Mouse (Mus musculus) thymus, postnatal 10 days (tissue): Measurements from ENCODE around the gene Elmo2.

ENCODE experiments used
- DNase-seq, 2 experiments: peaks; one replicate each; pipeline ENCODE4 v3.0.0; 2021; ENCODE audit warnings: low spot score in 2 of 2

Elmo2 gene

DNA sequence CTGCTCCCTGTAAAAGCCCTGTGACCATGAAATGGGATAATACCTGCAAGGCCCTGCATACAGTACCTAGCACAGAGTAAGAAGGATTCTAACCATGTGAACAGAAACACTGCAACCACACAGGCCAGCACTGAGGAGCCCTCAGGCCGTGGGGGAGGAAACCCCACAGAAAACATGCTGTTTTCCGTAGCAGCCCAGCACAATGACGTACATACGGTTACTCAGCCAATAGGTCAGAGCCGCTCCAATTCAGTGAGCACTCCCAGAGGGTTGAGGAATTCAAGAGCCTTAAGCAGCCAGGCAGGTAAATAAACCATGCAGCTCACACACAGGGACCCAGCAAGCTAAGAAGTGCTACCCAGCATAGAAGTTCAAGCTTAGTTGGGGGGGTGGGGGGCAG, 2.4 kb downstream of the Elmo2 start:
- DNase-seq, result no peak

DNA sequence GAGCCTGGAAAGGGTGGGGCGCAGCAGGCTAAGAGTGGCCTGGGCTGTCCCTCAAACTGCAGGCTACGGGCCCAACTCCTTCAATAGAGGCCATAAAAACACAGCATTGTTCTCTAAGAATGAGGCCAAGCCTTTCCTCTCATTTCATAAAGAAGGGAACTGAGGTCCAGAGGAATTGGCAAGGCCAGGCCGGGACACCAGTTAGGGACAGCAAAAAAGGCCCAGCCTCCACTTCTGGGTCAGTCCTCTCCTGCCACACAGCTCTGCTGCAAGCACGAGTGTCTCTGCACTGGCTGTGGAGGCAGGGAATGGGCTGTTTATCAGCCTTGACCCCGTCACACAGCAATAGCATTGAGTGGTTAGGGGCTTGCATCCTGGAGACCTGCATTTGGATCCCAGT, 2.8 kb downstream of the Elmo2 start:
- DNase-seq, result no peak

DNA sequence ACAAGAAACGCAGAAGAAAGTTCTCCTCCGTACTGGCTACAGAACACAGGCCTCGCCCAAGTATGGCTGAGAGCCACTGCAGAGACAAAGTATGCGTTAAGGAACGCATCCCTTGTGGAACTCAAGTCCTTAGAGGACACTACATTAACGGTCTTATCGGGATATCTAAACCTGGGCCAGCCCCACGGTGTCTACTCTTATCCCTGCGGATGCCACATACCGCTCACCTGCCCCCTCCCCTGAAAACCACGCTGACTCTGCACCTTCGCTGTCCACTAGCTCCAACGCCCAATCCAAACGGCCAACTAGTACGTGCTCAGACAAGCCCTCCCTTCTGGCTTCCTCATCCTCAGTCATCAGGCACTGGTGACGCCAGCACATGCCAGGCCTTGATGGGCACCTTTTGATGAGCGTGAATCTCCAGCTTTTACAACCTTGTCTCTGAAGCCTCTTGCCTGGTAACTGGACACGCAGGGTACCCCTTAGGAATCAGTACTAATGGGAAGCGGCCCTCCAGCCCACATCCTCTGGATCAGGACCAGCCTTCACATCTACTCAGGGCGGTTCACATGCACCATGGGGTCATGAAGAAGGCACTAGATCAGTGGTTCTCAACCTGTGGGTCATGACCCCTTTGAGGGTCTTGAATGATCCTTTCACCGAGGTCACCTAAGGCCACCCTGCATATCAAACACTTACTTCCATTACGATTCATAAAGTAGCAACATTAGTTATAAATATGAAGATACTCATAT, 4.1 kb downstream of the Elmo2 start:
- DNase-seq, result no peak

DNA sequence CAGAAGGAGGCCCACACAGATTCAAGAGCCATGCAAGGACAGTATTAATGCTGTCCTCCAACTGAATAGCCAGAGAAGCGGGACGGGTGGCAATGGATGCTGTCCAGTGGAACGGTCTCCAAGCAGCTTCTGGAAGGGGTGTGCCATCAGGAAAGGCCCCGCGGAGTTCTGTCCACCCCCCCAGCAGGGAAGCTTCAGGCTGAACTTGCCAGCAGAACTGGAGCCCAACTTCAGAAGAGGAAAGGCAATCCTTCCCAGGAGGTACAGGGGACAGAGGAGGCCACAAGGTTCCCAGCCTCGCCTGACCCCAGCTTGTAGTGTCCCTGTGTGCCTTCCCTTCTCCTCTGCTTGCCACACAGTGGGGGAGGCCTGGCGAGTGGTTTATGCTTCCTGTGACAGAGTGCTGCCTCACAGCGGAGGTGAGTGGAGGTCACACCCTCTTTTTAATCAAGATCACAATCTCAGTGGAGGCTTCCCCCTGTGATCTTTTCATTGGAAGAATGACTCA, 4.8 kb downstream of the Elmo2 start:
- DNase-seq, result no peak

DNA sequence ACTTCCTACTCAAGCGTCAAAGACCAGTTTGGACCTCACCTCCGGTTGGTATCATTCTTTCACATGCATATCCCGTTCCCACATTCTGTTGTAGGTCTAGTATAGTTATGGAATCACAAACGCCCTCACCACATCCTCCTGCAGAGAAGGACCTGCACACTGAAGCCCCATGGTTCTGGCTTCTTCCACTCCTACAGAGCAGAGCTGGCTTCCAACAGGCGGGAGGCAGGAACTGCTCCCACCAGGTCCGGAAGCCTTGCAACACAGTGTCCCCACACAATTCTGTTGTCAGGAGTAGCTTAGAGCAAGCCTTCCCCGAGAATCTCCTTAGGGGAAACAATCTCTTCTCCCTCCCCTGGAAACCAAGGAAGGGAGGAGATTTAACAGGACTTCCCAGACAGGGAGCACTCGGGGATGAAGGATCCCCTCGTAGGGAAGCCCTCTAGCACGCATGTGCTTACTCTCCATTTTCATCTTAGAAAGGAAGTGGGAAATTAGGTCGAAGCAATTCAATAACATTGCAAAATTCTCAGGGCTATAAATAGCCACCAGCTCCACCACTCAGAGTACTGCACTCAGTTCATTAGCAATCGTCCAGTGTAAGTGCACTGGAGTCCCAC, 5.6 kb downstream of the Elmo2 start:
- DNase-seq, result no peak

DNA sequence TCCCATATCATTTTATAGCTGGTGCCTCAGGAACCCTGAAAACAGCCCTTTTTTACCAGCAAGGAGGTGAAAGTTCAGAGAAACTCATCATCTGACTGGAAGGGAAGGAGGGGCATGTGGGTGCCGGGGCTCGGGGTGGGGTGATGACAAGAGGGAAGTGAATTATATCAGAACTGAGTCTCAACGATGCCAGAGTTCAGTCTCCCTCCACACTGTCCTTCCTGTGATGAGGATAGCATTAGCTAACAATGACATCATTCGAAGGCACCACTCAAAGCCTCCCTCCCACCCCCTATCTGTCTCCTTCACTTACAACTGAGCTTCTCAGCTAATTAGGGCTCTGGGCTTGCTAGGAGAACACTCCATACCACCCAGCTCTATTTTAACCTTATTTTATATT, 6.8 kb downstream of the Elmo2 start:
- no peak for DNase-seq

DNA sequence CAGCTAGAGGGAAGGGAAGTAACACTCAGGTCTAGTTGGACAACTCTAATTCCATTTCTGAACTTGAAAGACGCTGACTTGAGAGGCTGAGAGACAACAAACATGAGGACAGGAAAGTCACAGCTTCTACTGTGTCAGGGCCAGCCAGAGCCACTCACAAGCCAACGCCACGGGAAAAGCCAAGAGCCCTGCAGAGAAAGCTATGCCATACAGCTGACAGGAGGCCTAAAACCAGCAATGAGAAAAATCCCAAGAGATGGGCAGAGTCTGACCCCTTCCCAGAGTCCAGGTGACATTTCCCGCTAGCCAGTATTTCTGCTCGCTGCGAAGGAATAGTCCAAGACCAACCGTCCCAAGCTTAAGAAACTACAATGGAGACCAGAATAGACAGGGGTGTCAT, 7.3 kb downstream of the Elmo2 start:
- DNase-seq, result no peak

DNA sequence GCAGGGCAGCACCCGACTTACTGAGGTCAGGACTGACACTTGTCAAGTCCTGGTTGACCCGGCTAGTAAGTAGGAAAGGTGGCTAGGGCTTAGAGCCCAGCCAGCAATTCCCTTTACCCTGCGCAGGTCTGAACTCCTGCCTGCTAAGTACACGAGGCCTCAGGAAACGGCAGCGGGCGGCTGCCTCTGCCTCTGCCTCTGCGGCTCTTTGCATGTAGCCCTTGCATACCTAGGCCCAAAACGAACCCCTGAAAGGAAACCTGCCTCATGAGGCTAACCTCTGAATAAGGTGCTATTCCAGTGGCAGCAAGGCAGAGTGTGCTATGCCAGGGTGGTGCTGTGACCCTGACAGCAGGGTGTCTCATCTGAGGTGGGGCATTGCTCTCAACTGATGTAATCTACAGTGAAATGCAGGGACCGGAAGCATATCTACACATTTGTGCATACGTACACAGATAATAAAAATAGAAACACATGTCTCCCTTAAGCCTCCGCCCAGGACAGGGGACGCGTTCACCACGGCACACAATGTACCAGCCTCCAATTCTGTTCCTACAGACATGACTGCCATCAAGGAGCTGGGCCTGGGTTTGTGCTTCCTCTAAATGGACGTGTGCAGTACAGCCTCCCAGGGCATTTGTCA, 8.5 kb downstream of the Elmo2 start:
- no peak for DNase-seq

DNA sequence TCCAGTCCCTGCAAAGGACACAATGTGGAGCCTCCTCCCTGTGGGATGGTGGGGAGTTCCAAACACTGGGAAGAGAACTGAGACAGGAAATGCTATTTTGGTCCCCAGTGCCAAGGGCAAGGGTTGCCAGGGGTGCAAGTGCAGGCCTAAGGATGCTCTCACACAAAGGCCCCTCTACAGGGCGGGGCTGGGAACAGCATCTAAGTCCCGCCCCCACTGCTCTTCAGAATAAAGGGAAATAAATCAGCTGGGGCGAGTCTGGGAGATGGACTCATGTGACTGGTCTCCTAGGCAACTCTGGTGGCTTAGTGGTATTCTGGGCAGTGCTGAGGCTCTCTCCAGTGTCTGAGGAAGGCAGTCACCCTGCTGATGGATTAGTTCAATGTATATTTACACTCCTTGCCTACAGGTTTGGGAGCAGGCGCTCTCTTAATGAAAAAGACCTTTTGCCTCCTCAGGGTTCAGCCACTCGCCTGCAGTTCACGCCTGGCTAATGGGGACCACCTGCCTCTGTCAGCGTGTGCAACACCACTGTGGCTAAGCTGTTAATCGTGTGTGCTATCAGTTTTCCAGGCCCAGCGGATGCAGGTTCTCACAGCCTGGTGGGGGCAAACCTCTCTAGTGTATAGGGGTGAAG, 9.3 kb downstream of the Elmo2 start:
- no peak for DNase-seq

DNA sequence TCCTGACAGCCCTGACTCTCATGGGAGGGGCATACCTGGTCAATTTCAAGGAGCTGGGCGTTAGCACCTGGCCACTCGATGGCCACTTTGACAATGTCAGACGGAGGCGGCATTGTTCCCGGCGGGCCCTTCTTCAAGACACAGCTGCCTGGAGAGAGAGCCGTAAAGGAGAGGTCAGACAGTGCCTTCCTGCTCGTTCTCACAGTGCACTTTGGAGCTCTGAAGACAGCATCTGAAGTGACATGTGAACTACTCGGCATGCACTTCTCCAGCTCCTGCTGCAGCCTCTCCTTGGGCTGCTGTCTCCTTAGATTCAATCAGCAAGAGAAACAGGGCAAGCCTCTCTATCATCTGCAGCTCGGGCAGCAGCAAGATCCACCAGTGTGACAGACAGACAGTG, 10.1 kb downstream of the Elmo2 start:
- no peak for DNase-seq

DNA sequence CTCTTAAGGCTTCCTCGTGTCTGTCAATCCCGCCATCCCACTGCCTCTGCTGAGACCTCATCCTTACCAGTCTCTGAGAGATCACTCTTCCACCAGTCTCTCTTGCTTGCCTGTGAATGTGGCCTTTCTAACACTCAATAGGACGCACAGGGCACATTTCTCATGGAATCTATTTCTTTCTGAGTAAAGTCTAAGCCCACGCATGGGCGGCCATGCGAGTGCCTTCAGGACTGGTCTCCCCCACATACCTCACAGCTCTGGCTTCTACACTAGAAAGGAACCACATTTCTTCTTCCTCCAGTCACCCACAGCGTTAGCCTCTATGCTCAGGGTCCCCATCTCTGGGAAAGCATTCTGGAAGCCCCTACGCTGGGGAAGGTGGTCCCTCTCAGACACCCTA, 12.1 kb downstream of the Elmo2 start:
- no peak for DNase-seq

DNA sequence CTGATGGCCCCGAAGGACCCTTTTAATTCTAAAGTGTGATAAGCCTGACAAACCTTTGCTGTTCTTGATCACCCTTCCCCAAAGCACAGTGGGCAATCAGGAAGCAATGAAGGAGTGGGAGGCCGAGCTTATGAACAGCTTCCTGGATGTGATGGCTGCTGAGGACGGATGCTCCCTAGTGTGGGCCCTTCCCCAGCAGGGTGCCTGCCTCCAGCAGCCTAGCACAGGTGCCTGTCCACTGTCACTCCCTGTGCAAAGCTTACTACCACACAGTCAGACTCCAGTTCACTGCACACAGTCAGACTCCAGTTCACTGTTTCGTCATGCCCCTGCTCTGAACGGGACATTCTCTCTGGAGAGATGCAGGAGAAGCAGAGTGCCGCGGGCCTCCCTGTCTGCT, 13.9 kb downstream of the Elmo2 start:
- DNase-seq, result no peak

DNA sequence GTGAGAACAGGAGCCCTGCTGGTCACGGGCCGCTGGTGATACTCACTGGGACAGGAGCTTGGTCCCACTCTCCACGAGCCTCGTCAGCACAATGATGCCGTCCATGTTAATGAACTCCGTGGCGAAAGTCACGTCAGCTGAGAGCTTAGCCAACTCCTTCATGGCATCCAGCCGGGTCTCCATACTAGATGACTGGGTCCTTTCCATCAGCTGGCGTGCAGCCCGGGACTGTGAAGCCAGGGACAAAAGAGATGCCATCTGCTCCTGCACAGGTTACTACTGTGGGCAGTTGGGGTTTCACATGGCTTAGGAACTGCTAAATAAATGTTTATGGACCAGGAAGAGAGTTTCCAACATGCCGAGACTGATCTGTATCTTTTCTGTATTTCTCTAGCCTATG, 14.7 kb downstream of the Elmo2 start:
- no peak for DNase-seq

DNA sequence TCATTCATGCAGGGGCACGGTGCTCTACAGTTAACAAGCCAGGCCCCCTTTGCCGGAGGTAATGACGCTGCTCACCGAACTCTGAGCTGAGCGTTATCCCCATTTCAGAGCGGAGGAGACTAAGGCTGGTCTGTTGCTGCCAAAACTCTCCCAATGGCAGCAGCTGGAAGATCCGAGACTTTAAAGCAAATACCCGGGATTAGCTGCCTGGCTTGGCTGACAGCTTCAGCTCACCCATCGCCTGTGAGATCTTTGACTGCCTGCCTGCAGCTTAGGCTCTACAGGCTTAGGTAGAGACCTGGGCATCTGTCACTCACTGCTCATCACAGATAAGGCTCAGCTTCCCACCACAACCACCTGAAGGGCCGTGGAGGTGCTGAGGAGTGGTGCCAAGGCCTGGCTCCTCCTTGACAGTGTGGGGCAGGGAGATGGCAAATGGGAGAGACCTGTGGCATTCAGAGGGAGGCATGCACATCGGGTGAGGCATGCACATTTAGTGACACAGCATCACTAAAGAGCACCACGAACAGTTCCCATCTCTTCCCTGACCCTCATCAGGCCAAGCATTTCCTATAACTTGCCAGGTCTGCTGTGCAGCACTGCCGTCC, 15.4 kb downstream of the Elmo2 start:
- no peak for DNase-seq

DNA sequence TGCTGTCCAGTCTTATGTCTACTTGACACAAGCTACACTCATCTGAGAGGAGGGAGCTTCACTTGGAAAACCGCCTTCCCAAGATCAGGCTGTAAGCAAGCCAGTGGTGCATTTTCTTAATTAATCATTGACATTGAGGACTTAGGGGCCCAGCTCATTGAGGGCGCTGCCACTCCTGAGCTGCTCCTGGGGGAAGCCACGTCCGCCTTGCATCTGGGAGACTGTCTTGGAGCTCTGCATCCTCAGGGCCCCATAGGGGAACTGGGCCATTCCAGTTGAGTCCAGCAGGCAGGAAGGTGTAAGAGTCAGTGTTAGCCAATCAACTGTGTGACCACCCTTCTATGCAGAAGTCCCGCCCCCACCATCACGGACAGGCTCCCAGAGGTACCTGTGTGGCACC, 18.5 kb downstream of the Elmo2 start:
- no peak for DNase-seq

DNA sequence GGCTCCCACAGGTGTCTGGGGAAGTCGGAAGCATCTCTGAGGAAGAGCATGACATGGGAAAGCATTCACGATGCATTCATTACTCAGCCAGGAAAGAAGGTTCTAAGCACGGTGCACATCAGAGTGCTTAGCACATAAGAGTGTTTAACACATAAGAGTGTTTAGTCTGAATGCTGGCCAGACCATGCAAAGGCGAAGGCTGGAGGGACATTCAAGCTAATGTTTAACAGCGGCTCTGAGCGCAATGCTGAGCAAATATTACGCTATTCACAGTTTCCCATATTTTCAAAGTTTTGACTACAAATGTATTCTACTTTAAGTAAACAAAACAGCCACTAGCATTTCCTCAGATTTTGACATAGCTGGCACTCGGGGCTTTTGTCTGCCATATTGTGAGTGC, 20.8 kb downstream of the Elmo2 start:
- DNase-seq, result no peak

DNA sequence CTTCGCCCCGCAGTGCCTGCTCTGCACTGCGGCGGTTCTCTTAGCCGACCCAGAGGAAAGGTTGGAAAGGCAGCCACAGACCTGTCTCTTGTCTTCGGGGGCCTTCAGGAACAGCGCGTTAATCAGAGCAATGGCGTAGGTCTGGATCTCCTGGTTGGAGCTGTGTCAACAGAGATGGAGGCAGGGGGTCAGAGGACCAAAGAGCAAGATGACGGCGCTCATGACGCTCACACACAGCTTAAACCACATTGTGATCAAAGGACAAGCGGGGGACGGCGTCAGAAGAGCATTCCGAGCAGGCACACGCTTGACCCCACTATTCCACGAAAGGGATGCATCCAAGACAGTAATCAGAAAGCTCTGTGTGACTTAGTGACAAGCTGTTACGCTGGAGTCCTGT, 21.5 kb downstream of the Elmo2 start:
- no peak for DNase-seq

DNA sequence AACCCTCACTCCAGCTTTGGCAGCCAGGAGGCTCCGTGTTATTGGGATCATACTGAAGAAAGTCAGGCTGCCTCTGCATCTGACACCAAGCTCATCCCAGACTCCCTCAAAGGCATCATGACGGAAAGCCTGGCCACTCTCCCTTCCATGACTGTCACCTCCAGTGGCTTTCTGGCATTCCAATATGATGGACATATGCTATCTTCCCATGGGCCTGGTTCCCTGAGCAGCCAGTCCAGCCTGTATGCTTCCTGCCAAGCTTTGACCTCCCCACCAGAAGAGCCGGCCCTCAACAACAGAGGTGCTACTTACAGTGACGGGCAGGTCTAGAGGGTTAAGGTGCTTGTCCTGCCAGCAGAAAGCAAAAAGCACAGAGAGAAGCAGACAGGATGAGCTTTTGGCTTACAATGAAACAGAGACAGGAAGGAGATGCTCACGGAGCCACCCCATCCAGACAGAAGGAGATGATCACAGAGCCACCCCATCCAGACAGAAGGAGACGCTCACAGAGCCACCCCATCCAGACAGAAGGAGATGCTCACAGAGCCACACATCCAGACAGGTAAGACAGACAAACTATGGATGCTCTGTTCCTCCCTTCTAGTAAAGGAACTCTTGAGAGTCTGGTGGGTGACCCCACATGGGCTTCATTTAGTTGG, 22.8 kb downstream of the Elmo2 start:
- no peak for DNase-seq

DNA sequence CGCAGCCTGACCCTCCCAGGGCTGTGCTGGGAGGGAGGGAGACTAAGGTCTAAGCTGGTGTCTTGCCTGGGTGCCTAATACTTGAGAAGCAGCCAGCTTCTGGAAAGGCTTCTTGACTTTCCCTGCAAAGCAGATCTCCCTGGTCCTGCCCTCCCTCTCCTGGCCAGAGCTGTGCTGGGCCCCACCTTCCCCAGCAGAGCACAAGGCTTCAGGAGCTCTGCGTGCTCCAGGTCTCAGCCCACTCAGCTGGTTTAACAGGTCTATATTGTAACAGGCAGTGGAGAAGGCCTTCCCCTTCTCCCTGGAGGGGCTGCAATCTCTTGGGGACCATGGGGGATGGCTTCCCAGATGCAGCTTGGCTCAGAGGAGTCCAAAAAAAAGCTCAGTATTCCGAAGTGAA, 24.9 kb downstream of the Elmo2 start:
- DNase-seq, result no peak

DNA sequence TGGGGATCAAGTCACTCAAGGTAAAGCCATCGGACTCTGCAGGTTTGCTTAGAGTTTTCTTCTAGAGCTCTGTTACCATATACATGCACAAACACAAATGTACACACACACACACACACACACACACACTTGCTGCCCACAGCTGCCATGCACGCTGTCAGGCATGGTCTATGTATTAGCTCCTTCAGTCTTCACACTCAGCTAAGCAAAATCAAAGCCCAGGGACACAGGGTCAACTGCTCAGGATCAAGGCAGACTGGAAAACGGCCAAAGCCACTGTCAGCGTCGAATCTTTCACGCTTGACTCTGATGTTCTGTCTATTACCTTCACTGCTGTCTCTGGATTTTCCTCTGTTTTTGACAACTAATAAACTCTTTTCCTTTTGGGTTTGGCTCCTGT, 25.4 kb downstream of the Elmo2 start:
- DNase-seq, result no peak

DNA sequence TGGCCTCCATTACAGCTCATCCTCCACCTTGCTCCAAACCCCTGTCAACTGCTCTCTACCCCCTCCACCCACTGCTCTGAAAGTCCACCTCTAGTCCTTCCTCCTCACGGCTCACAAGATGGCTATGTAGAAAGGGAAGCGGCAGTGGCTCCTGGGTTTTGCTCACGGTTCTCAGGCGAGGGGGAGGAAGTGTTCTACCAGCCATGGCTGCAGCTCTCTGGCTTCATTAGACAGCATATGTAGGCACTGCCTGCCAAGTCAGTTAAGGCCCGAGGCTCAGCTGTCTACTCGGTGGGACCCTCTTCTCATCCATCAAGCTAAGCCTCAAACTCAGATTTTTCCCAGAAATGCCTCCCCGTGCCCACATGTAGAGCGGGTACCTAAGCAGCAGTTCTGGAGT, 25.9 kb downstream of the Elmo2 start:
- DNase-seq, result no peak

DNA sequence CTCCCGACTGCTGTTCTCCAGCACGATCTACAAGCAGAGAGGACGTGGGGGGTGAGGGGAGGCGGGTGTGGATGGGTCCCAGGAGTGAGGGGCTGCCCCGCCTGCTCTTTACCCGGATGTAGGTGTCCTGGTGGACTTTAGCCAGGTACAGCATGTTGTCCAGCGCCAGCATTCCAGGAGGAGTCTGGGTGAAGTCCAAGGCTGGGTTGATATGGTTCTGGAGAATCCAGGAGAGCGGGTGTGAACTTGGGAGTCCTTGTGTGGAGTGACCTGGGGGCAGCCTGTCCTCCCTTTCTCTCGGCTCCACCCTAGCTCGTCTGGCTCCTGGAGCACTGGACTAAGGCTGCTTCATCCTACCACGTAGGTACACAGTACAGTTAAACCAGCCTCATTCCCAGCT, 28.9 kb downstream of the Elmo2 start:
- DNase-seq, result no peak
